ENCODE assay signal across 11 mouse cellular contexts in the genomic region with DNA sequence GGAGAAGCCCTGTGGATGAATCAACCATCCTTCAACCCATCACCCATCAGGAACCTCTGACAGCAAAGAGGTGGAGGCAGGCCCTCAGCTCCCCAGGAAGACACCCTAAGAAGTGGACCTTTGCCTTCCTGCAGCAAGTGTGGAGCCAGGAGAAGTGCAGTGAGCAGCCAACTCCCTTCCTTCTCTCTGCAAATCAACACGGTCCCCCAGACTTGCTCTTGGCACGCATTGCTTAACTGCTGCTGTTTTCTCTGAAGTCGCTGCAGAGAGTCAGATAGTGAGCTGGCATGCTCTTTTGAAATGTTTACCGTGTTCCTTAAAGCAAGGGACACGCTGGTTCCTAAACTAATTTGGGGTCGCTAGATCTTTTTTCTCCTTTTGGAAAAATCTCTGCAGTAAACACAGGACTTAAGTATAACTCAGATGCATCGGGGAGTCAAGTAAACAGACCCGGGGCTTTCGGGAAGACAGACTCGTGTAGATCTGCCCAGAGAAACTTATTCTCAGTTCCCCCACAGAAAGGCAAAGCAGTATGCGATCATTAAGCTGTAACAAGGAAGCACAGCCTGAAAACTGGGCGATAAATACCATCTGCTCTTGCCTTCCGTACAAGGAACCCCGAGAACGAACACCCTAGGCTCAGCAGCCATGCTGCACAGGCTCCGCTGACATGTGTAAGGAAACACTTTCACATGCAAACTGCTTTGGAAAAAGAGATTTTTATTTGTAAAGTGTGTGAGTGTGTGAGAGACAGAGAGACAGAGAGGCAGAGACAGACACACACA.
A peak's percentile ranks its signal among the peaks of the same experiment; 100 is the strongest.
DNase-seq lines count a peak whose midpoint lies in the region; ATAC-seq and TF ChIP-seq lines count a peak whose summit lies in the region.
"Had no signal": no experiment of that assay in that cellular context is flagged by ENCODE, and none has a peak within 500 bp of the region (broad histone marks: within the 10 kb centered on the region; RNA-seq: fewer than 3 reads in every experiment).

No protein-coding gene starts in this region.

- no peak overlapping the region for H3K27ac ChIP-seq in forebrain, embryonic 11.5 days (ENCODE audit: low read depth, low read length)
- no peak overlapping the region for H3K27ac ChIP-seq in forebrain, embryonic 12.5 days
- 0 out of 2 replicates have a peak overlapping the region, but pooled peaks have one; percentile 10 for H3K27ac ChIP-seq in lung, embryonic 15.5 days
- H3K27ac ChIP-seq in forebrain, postnatal 0 days (ENCODE audit: low read depth, low read length), result no peak overlapping the region
- H3K27ac ChIP-seq: hindbrain, embryonic 15.5 days; left cerebral cortex, adult 2 months; neural tube, embryonic 12.5 days had no signal

- ATAC-seq in forebrain, embryonic 11.5 days (replicated peaks; ENCODE audit: low FRiP score), result no peak
- ATAC-seq in forebrain, embryonic 12.5 days (ENCODE audit: low FRiP score), result no peak
- no peak for ATAC-seq in lung, embryonic 15.5 days (ENCODE audit: borderline replicate concordance, extremely low read depth, low FRiP score, low TSS enrichment)
- no peak; the same call in 1 of the 2 replicates for ATAC-seq in forebrain, postnatal 0 days

- H3K9ac ChIP-seq in forebrain, embryonic 11.5 days (ENCODE audit: low read length), result no peak overlapping the region
- H3K9ac ChIP-seq in forebrain, embryonic 12.5 days, result no peak overlapping the region
- H3K9ac ChIP-seq in lung, embryonic 15.5 days, result peak overlapping the region; percentile 7; the same call in 1 of the 2 replicates
- no peak overlapping the region for H3K9ac ChIP-seq in forebrain, postnatal 0 days
- H3K9ac ChIP-seq: hindbrain, embryonic 15.5 days; neural tube, embryonic 12.5 days had no signal

- no peaks in the 10 kb centered on the region for H3K36me3 ChIP-seq in forebrain, embryonic 11.5 days (ENCODE audit: control insufficient read depth, insufficient read depth, low read length)
- H3K36me3 ChIP-seq in forebrain, embryonic 12.5 days (replicated peaks), result no peaks in the 10 kb centered on the region
- no peaks in the 10 kb centered on the region for H3K36me3 ChIP-seq in lung, embryonic 15.5 days
- no peaks in the 10 kb centered on the region for H3K36me3 ChIP-seq in forebrain, postnatal 0 days (ENCODE audit: insufficient read depth)
- H3K36me3 ChIP-seq: hindbrain, embryonic 15.5 days; neural tube, embryonic 12.5 days had no signal

- DNase-seq in forebrain, embryonic 11.5 days (ENCODE audit: low spot score), result peak; percentile 39
- DNase-seq in lung, postnatal 25 days (ENCODE audit: low spot score), result no peak
- peak; percentile 57 for DNase-seq in forebrain, postnatal 0 days
- peak; percentile 34 to 38 for DNase-seq in right cerebral cortex, postnatal 10 days (ENCODE audit: low spot score in 2 of 2)
- no peak for DNase-seq in urinary bladder, postnatal 36 days (ENCODE audit: low spot score in 2 of 2)
- no peak for DNase-seq in cerebellum, adult 11 months

- WGBS in forebrain, embryonic 11.5 days, result 87% methylated on average over 16 of the region's 16 CpGs
- WGBS in forebrain, embryonic 12.5 days, result 85% methylated on average over 16 of the region's 16 CpGs
- WGBS in lung, embryonic 15.5 days, result 31% methylated on average over 16 of the region's 16 CpGs
- WGBS in forebrain, postnatal 0 days, result 49% methylated on average over 16 of the region's 16 CpGs

- no peaks in the 10 kb centered on the region for H3K9me3 ChIP-seq in forebrain, embryonic 11.5 days (ENCODE audit: control insufficient read depth, low read length)
- no peaks in the 10 kb centered on the region for H3K9me3 ChIP-seq in forebrain, embryonic 12.5 days
- no peaks in the 10 kb centered on the region for H3K9me3 ChIP-seq in lung, embryonic 15.5 days
- no peaks in the 10 kb centered on the region for H3K9me3 ChIP-seq in forebrain, postnatal 0 days (ENCODE audit: low read length)
- H3K9me3 ChIP-seq: hindbrain, embryonic 15.5 days; neural tube, embryonic 12.5 days had no signal

- H3K4me1 ChIP-seq in forebrain, embryonic 11.5 days (replicated peaks; ENCODE audit: control insufficient read depth, insufficient read depth, low read length), result no peaks in the 10 kb centered on the region
- H3K4me1 ChIP-seq in forebrain, embryonic 12.5 days, result 0 out of 2 replicates have a peak, but pooled peaks cover 2% of the 10 kb centered on the region
- peaks cover 16% of the 10 kb centered on the region; the same call in 1 of the 2 replicates for H3K4me1 ChIP-seq in lung, embryonic 15.5 days
- 0 out of 2 replicates have a peak, but pooled peaks cover 8% of the 10 kb centered on the region for H3K4me1 ChIP-seq in forebrain, postnatal 0 days (ENCODE audit: insufficient read depth)
- H3K4me1 ChIP-seq: neural tube, embryonic 12.5 days had no signal

- H3K4me2 ChIP-seq in forebrain, embryonic 11.5 days (ENCODE audit: low read depth, low read length, severe bottlenecking), result no peak overlapping the region
- H3K4me2 ChIP-seq in forebrain, embryonic 12.5 days, result no peak overlapping the region
- H3K4me2 ChIP-seq in lung, embryonic 15.5 days, result peak overlapping the region; percentile 38
- 0 out of 2 replicates have a peak overlapping the region, but pooled peaks have one; percentile 2 for H3K4me2 ChIP-seq in forebrain, postnatal 0 days (ENCODE audit: low read depth)
- H3K4me2 ChIP-seq: hindbrain, embryonic 15.5 days; neural tube, embryonic 12.5 days had no signal

- no peak overlapping the region for H3K4me3 ChIP-seq in forebrain, embryonic 11.5 days (ENCODE audit: low read depth, low read length)
- no peak overlapping the region for H3K4me3 ChIP-seq in forebrain, embryonic 12.5 days (replicated peaks)
- 0 out of 2 replicates have a peak overlapping the region, but pooled peaks have one; percentile 5 for H3K4me3 ChIP-seq in lung, embryonic 15.5 days
- H3K4me3 ChIP-seq in forebrain, postnatal 0 days (ENCODE audit: low read depth, low read length), result no peak overlapping the region
- H3K4me3 ChIP-seq: hindbrain, embryonic 15.5 days; left cerebral cortex, adult 2 months; neural tube, embryonic 12.5 days had no signal

- no peak for TF ChIP-seq CTCF in forebrain, postnatal 0 days (IDR thresholded peaks at IDR 0.05; ENCODE audit: low read depth)

- no peaks in the 10 kb centered on the region for H3K27me3 ChIP-seq in forebrain, embryonic 11.5 days (ENCODE audit: control insufficient read depth, insufficient read depth, low read length)
- H3K27me3 ChIP-seq in forebrain, embryonic 12.5 days, result no peaks in the 10 kb centered on the region
- H3K27me3 ChIP-seq in lung, embryonic 15.5 days, result no peaks in the 10 kb centered on the region
- H3K27me3 ChIP-seq in forebrain, postnatal 0 days (ENCODE audit: insufficient read depth, low read length), result no peaks in the 10 kb centered on the region
- H3K27me3 ChIP-seq: hindbrain, embryonic 15.5 days; neural tube, embryonic 12.5 days had no signal

Comparison
In these comparisons a context has a peak if more than half of its experiments do, and no peak if none do; other contexts are left out.
1. H3K4me2 ChIP-seq: peak in lung, embryonic 15.5 days (single experiment) and forebrain, postnatal 0 days (single experiment); none in forebrain, embryonic 11.5 days (single experiment) and forebrain, embryonic 12.5 days (single experiment).
2. DNase-seq: peak in forebrain, embryonic 11.5 days (single experiment), forebrain, postnatal 0 days (single experiment) and right cerebral cortex, postnatal 10 days (2 of 2); none in lung, postnatal 25 days (single experiment), urinary bladder, postnatal 36 days (0 of 2) and cerebellum, adult 11 months (single experiment).